Mouse (Mus musculus) ES-E14 (cell line): ENCODE measurements at regions not wholly inside any gene's neighbourhood (a gene's known extent, or its start where the extent isn't known, plus 50 kb on each side); places are given as distances from the start of the nearest gene placed in this dataset.

Experiments
- DNase-seq: peaks from one replicate; pipeline ENCODE4 v3.0.0-alpha.2; 2013; ENCODE audit warnings: low read depth, low spot score
- H3K27ac ChIP-seq: 2 replicates; pipeline ENCODE4 v1.5.1; 2012; ENCODE audit warnings: low read depth, mild to moderate bottlenecking, low read length, moderate library complexity, mixed read lengths; ENCODE audit not compliant: poor library complexity, insufficient read depth, severe bottlenecking
- H3K36me3 ChIP-seq: 2 replicates; pipeline ENCODE4 v1.6.1; 2012; ENCODE audit warnings: mild to moderate bottlenecking, low read length, moderate library complexity, mixed read lengths; ENCODE audit not compliant: control insufficient read depth, poor library complexity, insufficient read depth, severe bottlenecking
- H3K4me1 ChIP-seq, 2 experiments: fragments of 150-350 bp in 1 of 2; sonication (generic) in 1 of 2; 2 replicates each; pipeline ENCODE4 v1.6.1; 2012; ENCODE audit warnings: low read length in 2 of 2, mild to moderate bottlenecking in 1 of 2, mixed read lengths in 1 of 2; ENCODE audit not compliant: control insufficient read depth in 2 of 2, insufficient read depth in 2 of 2, poor library complexity in 1 of 2
- H3K4me3 ChIP-seq, 2 experiments: fragments of 150-350 bp in 1 of 2; sonication (generic) in 1 of 2; 2 replicates each; pipeline ENCODE4 v1.5.1; 2012; ENCODE audit warnings: low read length in 2 of 2, low read depth in 1 of 2, mild to moderate bottlenecking in 1 of 2, mixed read lengths in 1 of 2; ENCODE audit not compliant: insufficient read depth in 1 of 2, poor library complexity in 1 of 2, severe bottlenecking in 1 of 2
- H3K9ac ChIP-seq: 2 replicates; pipeline ENCODE4 v1.6.1; 2012; ENCODE audit warnings: low read depth, mild to moderate bottlenecking, low read length, mixed read lengths; ENCODE audit not compliant: poor library complexity, insufficient read depth, severe bottlenecking
- H3K9me3 ChIP-seq: fragments of 150-350 bp; sonication (generic); 2 replicates; pipeline ENCODE4 v1.6.1; 2012; ENCODE audit warnings: low read depth, mild to moderate bottlenecking, low read length; ENCODE audit not compliant: control insufficient read depth, insufficient read depth
- CHD2 ChIP-seq: IDR thresholded peaks from 2 replicates; pipeline ENCODE4 v1.6.1; 2014; ENCODE audit warnings: mild to moderate bottlenecking, low read depth, low read length, inconsistent platforms
- HCFC1 ChIP-seq: IDR thresholded peaks from 2 replicates; pipeline ENCODE4 v1.6.1; 2012; ENCODE audit warnings: low read length, inconsistent platforms, borderline replicate concordance; ENCODE audit not compliant: insufficient read depth
- MAFK ChIP-seq: IDR thresholded peaks from 2 replicates; pipeline ENCODE4 v1.6.1; 2014; ENCODE audit warnings: mild to moderate bottlenecking, low read depth, low read length, inconsistent platforms; ENCODE audit not compliant: insufficient read depth
- ZC3H11A ChIP-seq: IDR thresholded peaks from 2 replicates; pipeline ENCODE4 v1.6.1; 2012; ENCODE audit warnings: low read depth, mild to moderate bottlenecking, inconsistent platforms, low read length, borderline replicate concordance
- ZNF384 ChIP-seq: IDR thresholded peaks from 2 replicates; pipeline ENCODE4 v1.6.1; 2012; ENCODE audit warnings: low read depth, low read length, inconsistent platforms
- in situ Hi-C, 2 experiments: fragments of 600-800 bp; cut with MboI; formaldehyde crosslinking; loops; one replicate each; pipeline ENCODE4 v1.15.1; 2025; ENCODE audit warnings: low sequenced_read_pairs in 2 of 2, inconsistent platforms in 1 of 2; ENCODE audit not compliant: unreplicated experiment in 2 of 2

DNA sequence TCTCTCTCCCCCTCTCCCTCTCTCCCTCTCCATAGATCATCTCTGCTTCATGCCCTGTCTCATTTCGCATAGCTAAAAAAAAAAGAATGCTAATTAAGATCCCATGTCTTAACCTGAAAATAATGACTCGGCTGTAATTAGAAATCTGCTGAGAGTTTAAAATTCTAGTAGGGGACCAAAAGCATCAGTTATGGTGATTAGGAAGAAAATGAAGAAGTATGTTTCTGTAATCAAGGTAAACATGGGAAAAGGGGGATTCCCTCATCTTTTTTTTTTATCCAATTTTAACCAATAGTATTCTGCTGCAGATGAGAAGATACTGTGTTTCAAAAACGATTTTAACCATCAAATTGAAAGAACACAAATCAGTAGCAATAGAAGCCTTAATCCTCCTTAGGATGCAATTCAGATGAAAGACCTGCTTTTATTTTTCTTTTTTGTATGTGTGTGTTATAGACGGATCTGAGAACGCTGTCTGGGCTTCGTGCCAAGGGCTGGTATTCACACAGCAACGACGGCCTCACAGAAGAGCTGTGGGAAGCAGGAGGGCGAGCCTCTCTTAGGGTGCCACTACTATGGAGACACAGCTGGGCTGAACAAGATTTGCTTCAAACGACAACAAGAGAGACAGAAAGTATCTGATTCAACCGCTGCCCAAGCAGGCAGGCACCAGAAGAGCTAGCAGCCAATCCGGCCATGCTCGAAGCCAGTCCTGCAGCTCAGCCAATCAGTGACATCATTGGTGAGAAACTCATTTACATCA, 223.2 kb downstream of the Usp25 start:
- Histone ChIP-seq H3K4me3 (no peak overlapping the region), H3K9me3 (no peaks in the 10 kb centered on the region), H3K27ac (no peak overlapping the region), H3K4me1 (no peaks in the 10 kb centered on the region), H3K9ac (no peak overlapping the region), H3K36me3 (no peaks in the 10 kb centered on the region)
- TF ChIP-seq HCFC1 (no peak), CHD2 (no peak), ZNF384 (no peak), MAFK (no peak), ZC3H11A (no peak)
- in situ Hi-C loops = no loop called here
- no peak for DNase-seq

DNA sequence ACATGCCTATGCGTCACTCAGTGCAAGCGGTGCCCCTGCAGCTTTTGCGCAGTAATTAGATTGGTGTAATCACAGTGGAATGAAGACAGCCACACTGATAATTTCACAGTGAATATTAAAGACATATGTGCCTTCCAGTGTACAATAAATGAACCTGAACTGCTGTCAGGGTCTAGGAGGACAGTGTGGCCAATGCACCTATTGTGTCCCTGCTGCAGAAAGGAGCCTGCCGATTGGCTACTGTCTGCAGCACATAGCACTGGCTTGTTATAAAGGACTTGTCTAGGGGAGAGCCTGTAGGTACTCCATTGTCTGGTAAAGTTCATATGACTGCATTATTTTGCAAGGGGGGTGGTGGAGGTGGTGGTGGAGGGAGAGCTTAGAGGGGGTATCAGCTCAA, 222.5 kb downstream of the Usp25 start:
- Histone ChIP-seq H3K4me3 (no peak overlapping the region), H3K9ac (no peak overlapping the region), H3K4me1 (no peaks in the 10 kb centered on the region), H3K27ac (no peak overlapping the region), H3K36me3 (no peaks in the 10 kb centered on the region), H3K9me3 (no peaks in the 10 kb centered on the region)
- DNase-seq = no peak
- TF ChIP-seq MAFK = no peak
- TF ChIP-seq ZC3H11A = no peak
- no peak for TF ChIP-seq ZNF384
- TF ChIP-seq CHD2 = no peak
- TF ChIP-seq HCFC1 = no peak
- in situ Hi-C loops = no loop called here

DNA sequence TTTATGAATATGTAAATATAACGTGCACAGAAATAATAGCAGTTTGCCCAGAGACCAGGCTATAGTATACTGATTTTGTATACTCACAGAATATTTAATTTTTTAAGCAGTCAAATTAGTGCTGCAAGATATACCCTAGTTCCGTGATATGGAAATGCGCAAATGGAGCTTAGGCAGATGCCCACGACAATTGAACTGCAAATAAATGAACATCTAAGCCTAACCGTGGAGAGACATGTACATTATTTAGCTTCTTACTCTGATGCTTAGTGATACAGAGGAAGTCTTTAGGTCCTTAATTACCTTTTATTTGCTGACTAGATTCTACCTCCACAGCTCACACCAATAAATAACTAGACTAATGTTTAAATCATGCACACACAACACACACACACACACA, 221.9 kb downstream of the Usp25 start:
- Histone ChIP-seq H3K4me3 (no peak overlapping the region), H3K36me3 (no peaks in the 10 kb centered on the region), H3K4me1 (no peaks in the 10 kb centered on the region), H3K9ac (no peak overlapping the region), H3K27ac (no peak overlapping the region), H3K9me3 (no peaks in the 10 kb centered on the region)
- in situ Hi-C loops = no loop called here
- TF ChIP-seq ZC3H11A = no peak
- no peak for TF ChIP-seq MAFK
- no peak for TF ChIP-seq CHD2
- TF ChIP-seq ZNF384 = no peak
- TF ChIP-seq HCFC1 = no peak
- DNase-seq = no peak
